Mouse (Mus musculus) regulatory T cell (primary cell): ENCODE measurements around the gene Pnliprp1.

ENCODE experiments used
- in situ Hi-C: fragments of 300-600 bp; cut with MboI, MseI; formaldehyde crosslinking; loops from one replicate; pipeline ENCODE4 v1.15.1; 2025; ENCODE audit warnings: high pct_unique_total_duplicates

Gene Pnliprp1

DNA sequence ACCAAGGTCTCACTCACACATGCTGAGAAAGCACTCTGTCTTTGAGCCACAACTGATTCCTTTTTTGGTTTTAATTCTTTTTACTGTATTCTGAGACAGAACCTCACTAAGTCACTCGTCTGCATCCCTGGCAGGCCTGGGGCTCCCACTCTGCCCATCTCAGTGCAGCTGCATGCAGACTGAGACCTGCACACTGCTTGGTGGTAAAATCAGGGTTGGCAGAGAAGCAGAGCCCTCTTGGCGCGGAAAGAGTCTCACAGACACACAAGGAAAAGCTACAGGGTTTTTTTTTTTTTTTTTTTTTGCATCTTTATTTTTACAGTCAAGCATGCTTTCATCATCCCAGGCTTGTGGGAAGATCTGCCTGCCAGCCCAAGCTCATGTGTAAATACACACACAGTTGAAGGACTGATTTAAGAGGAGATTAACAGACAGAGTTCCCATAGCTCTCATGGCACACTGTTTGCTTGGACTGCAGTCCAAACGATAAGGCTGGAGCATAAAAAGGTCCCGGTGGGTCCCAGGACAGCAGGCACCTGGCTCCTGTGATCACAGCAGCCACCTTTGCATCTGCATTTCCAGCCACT, at the start of gene Pnliprp1:
TSS of gene Pnliprp1 (plus strand) at position 443 of the 587 bp plus-strand sequence.
- in situ Hi-C loops: no loop called here

DNA sequence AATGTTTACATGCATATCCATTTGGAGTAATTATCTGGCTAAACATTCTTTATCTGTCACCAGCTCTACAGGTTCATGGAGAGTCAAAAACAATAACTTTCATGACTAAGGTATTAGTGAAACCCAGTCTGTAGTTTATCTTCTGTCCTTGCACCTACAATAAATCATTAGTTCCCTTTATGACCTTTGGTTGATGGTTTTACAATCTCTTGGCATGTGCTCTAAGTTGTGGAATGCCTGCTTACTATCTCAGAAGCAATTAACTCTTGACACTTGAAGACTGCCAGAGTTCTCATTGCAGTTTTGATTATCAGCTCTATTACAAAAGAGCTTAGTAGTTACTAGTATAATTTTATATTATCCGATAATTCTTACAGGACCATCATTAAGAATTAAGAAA, 39.8 kb upstream of the Pnliprp1 start:
- in situ Hi-C loops: no loop called here

- in situ Hi-C loops: no loop called here
Observed at GRCm38 (mm10) chr19:58695314-58695713, 33.4 kb upstream of the Pnliprp1 start.

- in situ Hi-C loops: no loop called here
Observed at GRCm38 (mm10) chr19:58696235-58696634, 32.5 kb upstream of the Pnliprp1 start.

GRCm38 (mm10) chr19:58704556-58704955, 24.1 kb upstream of the Pnliprp1 start:
- in situ Hi-C loops: no loop called here

- in situ Hi-C loops: no loop called here
Observed at GRCm38 (mm10) chr19:58708611-58709010, 20.1 kb upstream of the Pnliprp1 start.

GRCm38 (mm10) chr19:58717925-58718324, 10.8 kb upstream of the Pnliprp1 start:
- in situ Hi-C loops: no loop called here

DNA sequence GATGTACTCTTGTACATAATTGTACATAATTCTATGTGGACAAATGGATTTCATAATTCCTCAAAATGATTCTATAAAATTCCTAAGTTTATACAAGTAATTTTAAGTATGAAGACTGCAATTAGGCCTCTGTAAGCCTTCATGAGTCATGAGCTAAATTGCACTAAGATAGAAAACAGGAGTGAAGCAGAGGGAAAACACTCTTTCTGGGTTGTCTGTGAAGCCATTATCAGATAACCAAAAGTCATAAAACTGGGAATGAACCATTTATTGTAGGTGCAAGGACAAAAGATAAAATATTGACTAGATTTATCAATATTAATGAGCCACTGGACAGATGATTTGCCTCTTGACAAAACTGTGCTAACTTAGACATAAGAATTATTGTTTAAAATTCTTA, 8.2 kb upstream of the Pnliprp1 start:
- in situ Hi-C loops: no loop called here

DNA sequence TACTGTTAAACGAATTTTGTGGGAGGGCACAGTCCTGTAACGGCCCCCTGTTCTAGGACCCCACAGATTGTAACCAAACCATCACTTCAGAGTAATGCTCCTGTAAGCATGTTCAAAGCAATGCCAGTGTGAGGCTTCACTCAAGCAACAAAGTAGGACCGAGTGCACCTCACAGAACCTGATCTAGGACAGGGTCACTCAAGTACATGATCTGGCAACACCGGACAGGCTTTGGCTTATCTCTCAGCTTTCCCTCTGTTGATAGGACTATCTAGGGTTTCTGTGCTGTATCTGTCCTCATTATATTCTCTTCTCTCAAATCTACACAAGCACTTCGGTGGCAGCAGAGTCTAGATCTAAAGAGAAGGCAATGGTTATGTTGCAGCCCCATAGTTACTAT, 2.1 kb upstream of the Pnliprp1 start:
- in situ Hi-C loops: no loop called here

DNA sequence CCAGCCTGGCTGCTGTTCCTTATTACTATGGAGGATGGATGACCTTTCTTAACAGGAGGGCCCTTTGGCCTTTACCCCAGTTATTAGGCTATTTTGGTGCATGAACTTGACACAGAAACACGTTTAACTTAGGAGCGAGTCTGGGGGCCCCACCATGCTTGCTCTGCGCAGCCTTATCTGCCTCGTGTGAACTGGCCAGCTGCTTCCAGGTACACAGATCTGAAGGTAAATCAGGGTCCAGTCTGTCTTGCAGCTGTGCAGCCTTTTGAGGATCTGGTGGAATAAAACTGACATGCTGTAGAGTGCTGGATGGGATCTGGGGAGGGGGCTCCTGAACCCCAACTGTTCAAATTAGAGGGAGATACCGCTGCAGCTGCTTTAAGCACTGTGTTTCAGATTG, 931 bp upstream of the Pnliprp1 start:
- in situ Hi-C loops: no loop called here

DNA sequence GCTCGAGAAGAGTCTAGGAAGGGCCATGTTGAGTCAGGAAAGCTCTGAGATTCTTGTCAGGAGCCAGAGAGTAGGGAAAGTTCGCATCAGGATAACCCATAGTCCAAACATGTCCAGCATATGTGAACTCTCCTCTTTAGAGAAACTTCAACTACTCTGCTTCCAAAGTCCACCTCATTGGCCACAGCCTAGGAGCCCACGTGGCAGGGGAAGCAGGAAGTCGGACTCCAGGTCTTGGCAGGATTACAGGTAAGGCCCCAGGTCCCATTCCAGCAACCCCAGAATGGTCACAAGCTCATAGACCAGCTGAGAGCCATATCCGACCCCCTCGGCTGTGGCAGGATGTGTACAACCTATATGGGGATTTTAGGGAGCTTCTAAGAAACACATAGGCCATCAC, 4.5 kb downstream of the Pnliprp1 start:
- in situ Hi-C loops: no loop called here

- in situ Hi-C loops: no loop called here
Observed at GRCm38 (mm10) chr19:58738111-58738510, 9.4 kb downstream of the Pnliprp1 start.

DNA sequence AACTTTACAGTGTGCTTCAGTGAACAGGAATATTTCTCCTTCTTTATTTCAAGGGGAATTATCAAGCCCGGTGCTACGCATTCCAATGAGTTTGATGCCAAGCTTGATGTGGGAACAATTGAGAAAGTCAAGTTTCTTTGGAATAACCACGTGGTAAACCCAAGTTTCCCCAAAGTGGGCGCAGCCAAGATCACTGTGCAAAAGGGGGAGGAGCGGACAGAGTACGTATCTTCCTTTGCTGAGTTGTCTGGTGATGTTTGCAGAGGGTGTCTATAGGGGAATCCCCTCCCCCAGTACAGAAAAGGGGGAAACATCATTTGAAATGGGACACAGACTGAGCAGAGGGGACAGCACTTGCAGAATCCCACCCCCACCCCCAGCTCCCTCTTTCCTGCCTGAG, 12.3 kb downstream of the Pnliprp1 start:
- in situ Hi-C loops: no loop called here

GRCm38 (mm10) chr19:58742711-58743110, 14.0 kb downstream of the Pnliprp1 start:
- in situ Hi-C loops: no loop called here

GRCm38 (mm10) chr19:58743736-58744135, 15.0 kb downstream of the Pnliprp1 start:
- in situ Hi-C loops: no loop called here

GRCm38 (mm10) chr19:58747498-58748000, 18.9 kb downstream of the Pnliprp1 start:
- in situ Hi-C loops: no loop called here

- in situ Hi-C loops: no loop called here
Observed at GRCm38 (mm10) chr19:58750822-58751221, 22.1 kb downstream of the Pnliprp1 start.

DNA sequence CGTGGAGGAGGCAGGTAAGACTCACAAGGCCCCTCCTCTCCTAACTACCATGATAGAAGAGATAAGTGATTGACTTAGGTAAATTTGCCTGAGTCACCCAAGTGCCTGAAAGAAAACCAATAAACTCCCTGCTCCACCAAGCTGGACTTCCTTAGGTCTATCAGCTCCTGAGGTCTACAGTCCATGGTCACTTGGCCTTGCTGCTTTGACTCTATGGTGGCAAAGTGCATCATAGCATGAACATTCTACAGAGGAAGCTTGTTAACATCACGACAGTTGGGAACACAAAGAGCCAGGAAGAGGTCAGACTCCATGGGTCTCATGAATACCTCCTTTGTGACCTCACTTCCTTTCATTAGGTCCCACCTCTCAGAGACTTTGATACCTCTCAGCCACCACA, 22.8 kb downstream of the Pnliprp1 start:
- in situ Hi-C loops: no loop called here

GRCm38 (mm10) chr19:58758871-58759270, 30.2 kb downstream of the Pnliprp1 start:
- in situ Hi-C loops: no loop called here

- in situ Hi-C loops: no loop called here
Observed at GRCm38 (mm10) chr19:58759423-58759822, 30.7 kb downstream of the Pnliprp1 start, which contains the start of gene Pnliprp2. Pnliprp2 (plus strand) TSS chr19:58759719.

- in situ Hi-C loops: no loop called here
Observed at GRCm38 (mm10) chr19:58762316-58762715, 33.6 kb downstream of the Pnliprp1 start.

- in situ Hi-C loops: no loop called here
Observed at GRCm38 (mm10) chr19:58762848-58763541, 34.3 kb downstream of the Pnliprp1 start.

- in situ Hi-C loops: no loop called here
Observed at GRCm38 (mm10) chr19:58767329-58767728, 38.6 kb downstream of the Pnliprp1 start.
